Mouse (Mus musculus): ENCODE data around the gene Adgrl2.

- TF ChIP-seq CTCF (IDR thresholded peaks at IDR 0.05; ENCODE audit: borderline replicate concordance, insufficient read depth, low read length) (no peak), POLR2A (IDR thresholded peaks at IDR 0.05; ENCODE audit: low read depth, low read length) (no peak)
Observed at GRCm38 (mm10) chr3:148977124-148977529, 13.2 kb downstream of the Adgrl2 start.

All from embryonic fibroblast, embryonic 13.5 days (primary cell).